Mouse (Mus musculus) heart, embryonic 16.5 days (tissue): ENCODE measurements around the gene Wnk4. TPM values are rescaled to one million over a fixed set of nuclear protein-coding genes. Genes with fewer than 3 reads are reported as not detected.

Experiments
- ATAC-seq: fragments of 200-750 bp; cut with Nextera tagmentation; replicated peaks from 2 replicates; pipeline ENCODE4 v1.8.0; 2017; ENCODE audit warnings: moderate number of reproducible peaks; ENCODE audit not compliant: insufficient read depth, low FRiP score; ENCODE audit errors: extremely low read depth
- H3K27ac ChIP-seq: fragments of 300-500 bp; sonication (generic); 2 replicates; pipeline ENCODE4 v1.5.1; 2014; ENCODE audit warnings: mild to moderate bottlenecking, low read length, control low read depth, moderate library complexity
- H3K27me3 ChIP-seq: fragments of 300-500 bp; sonication (generic); 2 replicates; pipeline ENCODE4 v1.6.1; 2014; ENCODE audit warnings: low read length, mixed read lengths; ENCODE audit not compliant: control insufficient read depth, insufficient read depth
- H3K36me3 ChIP-seq: fragments of 300-500 bp; sonication (generic); 2 replicates; pipeline ENCODE4 v1.6.1; 2014; ENCODE audit not compliant: control insufficient read depth, insufficient read depth
- H3K4me1 ChIP-seq: fragments of 300-500 bp; sonication (generic); 2 replicates; pipeline ENCODE4 v1.6.1; 2014; ENCODE audit warnings: low read length, mixed read lengths; ENCODE audit not compliant: control insufficient read depth, insufficient read depth
- H3K4me2 ChIP-seq: fragments of 300-500 bp; sonication (generic); 2 replicates; pipeline ENCODE4 v1.6.1; 2014; ENCODE audit warnings: low read depth, mild to moderate bottlenecking, control low read depth, low read length
- H3K4me3 ChIP-seq: fragments of 300-500 bp; sonication (generic); 2 replicates; pipeline ENCODE4 v1.5.1; 2014; ENCODE audit warnings: mild to moderate bottlenecking, control low read depth, low read length
- H3K9ac ChIP-seq: fragments of 300-500 bp; sonication (generic); 2 replicates; pipeline ENCODE4 v1.6.1; 2014; ENCODE audit warnings: low read length, control low read depth
- H3K9me3 ChIP-seq: fragments of 300-500 bp; sonication (generic); replicated peaks from 2 replicates; pipeline ENCODE4 v1.6.1; 2016; ENCODE audit warnings: low read length; ENCODE audit not compliant: control insufficient read depth
- WGBS: fragments of 180-500 bp; shearing (Covaris S2); extraction: QIAGEN DNeasy Blood & Tissue Kit; methylation state at CpG from one replicate; pipeline ENCODE4 v1.1.7; 2014; 5-methylcytosine and 5-hydroxymethylcytosine counted together
- polyA plus RNA-seq: library from polyadenylated mRNA; unstranded; fragments of >200 nt; fragmentation: Nextera tagmentation; extraction: Ambion mirVana; gene quantifications from 2 replicates; pipeline ENCODE4 v1.2.1, GENCODE M21; 2015

Gene Wnk4
- polyA plus RNA-seq, 1 experiment from 2014 or later: 7.3 TPM

GRCm38 (mm10) chr11:101263138-101263988 lies 3.0 kb downstream of the Wnk4 start:
- no peak for ATAC-seq
- H3K4me1 ChIP-seq: peaks cover 39% of the 10 kb centered on the region
- 11% methylated on average over 32 of the region's 32 CpGs for WGBS
- peaks cover 30% of the 10 kb centered on the region for H3K27me3 ChIP-seq
- H3K4me3 ChIP-seq: peak overlapping the region; percentile 7; the same call in 1 of the 2 replicates
- H3K36me3 ChIP-seq: no peaks in the 10 kb centered on the region
- no peak overlapping the region for H3K27ac ChIP-seq
- no peak overlapping the region for H3K9ac ChIP-seq
- no peak overlapping the region for H3K4me2 ChIP-seq
- no peaks in the 10 kb centered on the region for H3K9me3 ChIP-seq

GRCm38 (mm10) chr11:101263989-101264280 lies 3.6 kb downstream of the Wnk4 start:
- H3K27ac ChIP-seq: no peak overlapping the region
- no peak overlapping the region for H3K9ac ChIP-seq
- H3K36me3 ChIP-seq: no peaks in the 10 kb centered on the region
- H3K4me3 ChIP-seq: no peak overlapping the region; the same call in 1 of the 2 replicates
- peaks cover 34% of the 10 kb centered on the region for H3K4me1 ChIP-seq
- no peak for ATAC-seq
- H3K27me3 ChIP-seq: peaks cover 32% of the 10 kb centered on the region
- H3K4me2 ChIP-seq: no peak overlapping the region
- 29% methylated on average over 3 of the region's 3 CpGs for WGBS
- no peaks in the 10 kb centered on the region for H3K9me3 ChIP-seq

GRCm38 (mm10) chr11:101264954-101265471 lies 4.6 kb downstream of the Wnk4 start:
- H3K4me1 ChIP-seq: peaks cover 23% of the 10 kb centered on the region
- WGBS: 8% methylated on average over 31 of the region's 31 CpGs
- H3K9ac ChIP-seq: 0 out of 2 replicates have a peak overlapping the region, but pooled peaks have one; percentile 21
- H3K36me3 ChIP-seq: no peaks in the 10 kb centered on the region
- ATAC-seq: no peak
- peak overlapping the region; percentile 21 for H3K4me3 ChIP-seq
- no peaks in the 10 kb centered on the region for H3K9me3 ChIP-seq
- H3K4me2 ChIP-seq: peak overlapping the region; percentile 51
- peaks cover 35% of the 10 kb centered on the region for H3K27me3 ChIP-seq
- no peak overlapping the region for H3K27ac ChIP-seq

- no peak for ATAC-seq
- peaks cover 35% of the 10 kb centered on the region for H3K27me3 ChIP-seq
Measured at GRCm38 (mm10) chr11:101265906-101266305, 5.5 kb downstream of the Wnk4 start.

GRCm38 (mm10) chr11:101269577-101270116 lies 9.3 kb downstream of the Wnk4 start:
- Histone ChIP-seq H3K27ac (no peak overlapping the region), H3K27me3 (peaks cover 24% of the 10 kb centered on the region), H3K36me3 (no peaks in the 10 kb centered on the region), H3K4me1 (peaks cover 5% of the 10 kb centered on the region), H3K9ac (no peak overlapping the region), H3K9me3 (no peaks in the 10 kb centered on the region), H3K4me2 (no peak overlapping the region), H3K4me3 (no peak overlapping the region)
- ATAC-seq: no peak
- 14% methylated on average over 10 of the region's 10 CpGs for WGBS

More at GRCm38 (mm10) chr11:101265906-101266305, 5.5 kb downstream of the Wnk4 start:
- H3K4me3 ChIP-seq: no peak overlapping the region
- no peaks in the 10 kb centered on the region for H3K9me3 ChIP-seq
- H3K4me1 ChIP-seq: peaks cover 18% of the 10 kb centered on the region
- no peak overlapping the region for H3K27ac ChIP-seq
- no peaks in the 10 kb centered on the region for H3K36me3 ChIP-seq
- 42% methylated on average over 6 of the region's 6 CpGs for WGBS
- H3K9ac ChIP-seq: no peak overlapping the region
- H3K4me2 ChIP-seq: no peak overlapping the region

GRCm38 (mm10) chr11:101272446-101272845 lies 12.1 kb downstream of the Wnk4 start:
- no peak overlapping the region for H3K27ac ChIP-seq
- no peaks in the 10 kb centered on the region for H3K9me3 ChIP-seq
- no peak for ATAC-seq
- H3K4me1 ChIP-seq: peaks cover 7% of the 10 kb centered on the region
- WGBS: 80% methylated on average over 3 of the region's 3 CpGs
- no peaks in the 10 kb centered on the region for H3K36me3 ChIP-seq
- no peak overlapping the region for H3K4me2 ChIP-seq
- H3K27me3 ChIP-seq: peaks cover 10% of the 10 kb centered on the region
- H3K9ac ChIP-seq: no peak overlapping the region
- no peak overlapping the region for H3K4me3 ChIP-seq

GRCm38 (mm10) chr11:101275309-101275708 lies 14.9 kb downstream of the Wnk4 start:
- Histone ChIP-seq H3K9me3 (no peaks in the 10 kb centered on the region), H3K27ac (no peak overlapping the region), H3K9ac (no peak overlapping the region), H3K4me3 (no peak overlapping the region), H3K4me1 (peaks cover 18% of the 10 kb centered on the region), H3K36me3 (no peaks in the 10 kb centered on the region), H3K4me2 (no peak overlapping the region), H3K27me3 (no peaks in the 10 kb centered on the region)
- 71% methylated on average over 4 of the region's 4 CpGs for WGBS
- ATAC-seq: no peak

GRCm38 (mm10) chr11:101276319-101277070 lies 16.1 kb downstream of the Wnk4 start:
- Histone ChIP-seq H3K9me3 (no peaks in the 10 kb centered on the region), H3K4me1 (peaks cover 18% of the 10 kb centered on the region), H3K27ac (no peak overlapping the region), H3K4me3 (no peak overlapping the region), H3K36me3 (no peaks in the 10 kb centered on the region), H3K9ac (no peak overlapping the region), H3K27me3 (no peaks in the 10 kb centered on the region), H3K4me2 (peak overlapping the region; percentile 31; the same call in 1 of the 2 replicates)
- 28% methylated on average over 27 of the region's 27 CpGs for WGBS
- ATAC-seq: no peak
